Mouse (Mus musculus): ENCODE results near the gene Hba-x.

- TF ChIP-seq EP300 (optimal IDR thresholded peaks at IDR 0.05) (no peak), CTCF (IDR thresholded peaks at IDR 0.05; ENCODE audit: low read depth) (no peak)
These were observed 27.3 kb downstream of the Hba-x start for GRCm38 (mm10) chr11:32303455-32303854.
